Mouse (Mus musculus) cerebellum, adult 2 months (tissue): ENCODE data around the gene Tcap. TPM values are rescaled to one million over a fixed set of nuclear protein-coding genes. Genes with fewer than 3 reads are reported as not detected.

Source experiments
- DNase-seq, 2 experiments: peaks; one replicate each; pipeline ENCODE4 v3.0.0; 2021
- H3K27ac ChIP-seq: fragments of 200-500 bp; 2 replicates; pipeline ENCODE4 v1.5.1; 2012; ENCODE audit warnings: low read length, control low read depth, inconsistent platforms; ENCODE audit not compliant: insufficient read depth
- H3K27me3 ChIP-seq: fragments of 200-500 bp; 2 replicates; pipeline ENCODE4 v1.6.1; 2012; ENCODE audit warnings: inconsistent platforms, mild to moderate bottlenecking, low read length, moderate library complexity; ENCODE audit not compliant: control insufficient read depth, insufficient read depth
- H3K4me1 ChIP-seq: fragments of 200-500 bp; 2 replicates; pipeline ENCODE4 v1.6.1; 2011; ENCODE audit warnings: low read length; ENCODE audit not compliant: control insufficient read depth, insufficient read depth
- H3K4me3 ChIP-seq: fragments of 200-500 bp; replicated peaks from 2 replicates; pipeline ENCODE3; 2011; ENCODE audit warnings: mild to moderate bottlenecking, low read depth, low read length, control low read depth; ENCODE audit not compliant: insufficient read depth
- CTCF ChIP-seq: fragments of 200-500 bp; IDR thresholded peaks from 2 replicates; pipeline ENCODE4 v1.5.1; 2011; ENCODE audit warnings: low read depth, mild to moderate bottlenecking, control low read depth, low read length, moderate library complexity, borderline replicate concordance; ENCODE audit not compliant: insufficient read depth
- POLR2A ChIP-seq: fragments of 200-500 bp; IDR thresholded peaks from 2 replicates; pipeline ENCODE4 v1.6.1; 2011; ENCODE audit warnings: low read length, control low read depth, borderline replicate concordance; ENCODE audit not compliant: insufficient read depth
- WGBS: fragments of 180-500 bp; shearing (Covaris S2); methylation state at CpG from one replicate; pipeline ENCODE4 v1.1.7; 2018; 5-methylcytosine and 5-hydroxymethylcytosine counted together
- polyA plus RNA-seq: library from polyadenylated mRNA; depleted of rRNA; stranded (reverse); fragments of >200 nt; gene quantifications from 2 replicates; pipeline ENCODE4 v1.2.3, GENCODE M21; 2012

The Tcap gene
- polyA plus RNA-seq, 1 experiment = 0.95 TPM

DNA sequence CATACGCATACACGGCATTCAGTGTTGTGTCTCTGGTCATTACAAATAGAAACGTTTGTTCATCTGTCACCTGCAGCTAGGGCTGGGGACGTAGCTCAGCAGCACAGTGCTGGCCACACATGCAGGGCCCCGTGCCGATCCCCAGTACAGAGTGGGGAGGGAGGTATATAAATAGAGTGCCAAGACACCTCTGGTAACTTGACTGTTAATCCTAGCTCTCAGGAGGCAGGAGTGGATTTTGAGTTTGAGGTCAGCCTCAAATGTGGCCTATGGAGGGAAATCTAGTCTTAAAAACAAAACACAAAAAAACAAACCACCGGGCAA lies 15.8 kb upstream of the Tcap start:
- H3K4me3 ChIP-seq = no peak overlapping the region
- TF ChIP-seq CTCF (no peak), POLR2A (no peak)
- H3K27ac ChIP-seq = no peak overlapping the region
- WGBS = 57% methylated on average over 7 of the region's 7 CpGs
- no peaks in the 10 kb centered on the region for H3K27me3 ChIP-seq
- no peak for DNase-seq
- peaks cover 37% of the 10 kb centered on the region for H3K4me1 ChIP-seq

- Histone ChIP-seq H3K27me3 (no peaks in the 10 kb centered on the region), H3K27ac (peak overlapping the region; percentile 11), H3K4me3 (no peak overlapping the region), H3K4me1 (peaks cover 38% of the 10 kb centered on the region)
- TF ChIP-seq CTCF = no peak
- no peak for TF ChIP-seq POLR2A
- 18% methylated on average over 6 of the region's 6 CpGs for WGBS
- DNase-seq = peak; percentile 55 to 74
Measured at GRCm38 (mm10) chr11:98369337-98369736, 14.3 kb upstream of the Tcap start.

- no peak for DNase-seq
- H3K27me3 ChIP-seq = no peaks in the 10 kb centered on the region
- no peak overlapping the region for H3K27ac ChIP-seq
- no peak for TF ChIP-seq POLR2A
- no peak for TF ChIP-seq CTCF
- peaks cover 41% of the 10 kb centered on the region for H3K4me1 ChIP-seq
- no peak overlapping the region for H3K4me3 ChIP-seq
- 76% methylated on average over 2 of the region's 2 CpGs for WGBS
Measured at GRCm38 (mm10) chr11:98370588-98370987, 13.0 kb upstream of the Tcap start.

GRCm38 (mm10) chr11:98371556-98372240 lies 11.9 kb upstream of the Tcap start:
- Histone ChIP-seq H3K27ac (no peak overlapping the region; the same call in 1 of the 2 replicates), H3K4me3 (no peak overlapping the region)
- 57% methylated on average over 10 of the region's 10 CpGs for WGBS

GRCm38 (mm10) chr11:98372406-98372805 lies 11.2 kb upstream of the Tcap start:
- no peak for TF ChIP-seq POLR2A
- peak; percentile 87 for TF ChIP-seq CTCF
- H3K27me3 ChIP-seq = no peaks in the 10 kb centered on the region
- H3K4me1 ChIP-seq = peaks cover 33% of the 10 kb centered on the region
- DNase-seq = peak; percentile 56 to 64
- 12% methylated on average over 2 of the region's 2 CpGs for WGBS
- no peak overlapping the region for H3K27ac ChIP-seq
- no peak overlapping the region for H3K4me3 ChIP-seq

More at GRCm38 (mm10) chr11:98371556-98372240, 11.9 kb upstream of the Tcap start:
- H3K4me1 ChIP-seq = peaks cover 36% of the 10 kb centered on the region
- no peaks in the 10 kb centered on the region for H3K27me3 ChIP-seq
- DNase-seq = no peak
- TF ChIP-seq CTCF (no peak), POLR2A (no peak)

DNA sequence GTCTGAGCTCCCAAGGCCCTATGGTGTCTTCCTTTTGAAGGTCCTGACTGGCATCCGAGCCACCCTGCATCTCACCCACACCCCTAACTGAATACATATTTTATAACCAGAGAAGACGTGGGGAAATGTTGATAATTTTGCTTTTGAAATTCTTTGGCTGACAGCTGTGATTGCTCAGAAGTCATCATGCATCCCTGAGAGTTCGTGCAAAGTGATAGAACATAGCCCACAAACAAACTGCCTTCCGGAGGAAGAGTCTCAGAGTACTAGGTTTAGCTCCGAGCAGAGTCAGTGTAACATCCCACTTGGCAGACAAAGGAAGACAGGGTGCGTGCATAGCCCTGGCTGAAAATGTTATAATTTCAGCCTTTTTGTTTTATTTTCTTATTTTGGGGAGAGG lies 10.4 kb upstream of the Tcap start:
- Histone ChIP-seq H3K4me3 (no peak overlapping the region), H3K27me3 (no peaks in the 10 kb centered on the region), H3K27ac (no peak overlapping the region), H3K4me1 (peaks cover 29% of the 10 kb centered on the region)
- WGBS = 91% methylated on average over 6 of the region's 6 CpGs
- no peak for DNase-seq
- TF ChIP-seq CTCF = no peak
- TF ChIP-seq POLR2A = no peak

DNA sequence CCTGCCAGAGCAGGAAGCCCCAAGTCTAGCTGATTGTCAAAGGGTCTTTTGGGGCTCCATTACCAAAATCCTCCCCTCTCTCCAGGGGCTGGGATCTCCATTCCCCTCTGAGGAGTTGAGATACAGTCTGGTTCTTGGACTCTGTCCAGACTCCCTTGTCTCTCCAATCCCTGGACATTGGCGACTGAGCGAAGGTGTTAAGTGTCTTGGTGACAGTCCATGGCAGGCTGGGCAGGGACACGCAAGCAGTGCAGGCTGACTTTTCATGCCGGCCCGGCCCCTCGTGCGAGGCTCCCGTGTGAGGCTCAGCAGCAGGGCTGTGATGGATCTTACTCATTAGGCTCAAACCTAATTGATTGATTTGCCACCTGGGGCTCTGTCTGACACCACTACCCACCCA lies 9.3 kb upstream of the Tcap start:
- H3K4me3 ChIP-seq = no peak overlapping the region
- H3K27ac ChIP-seq = no peak overlapping the region
- H3K4me1 ChIP-seq = peaks cover 23% of the 10 kb centered on the region
- no peaks in the 10 kb centered on the region for H3K27me3 ChIP-seq
- DNase-seq = no peak
- no peak for TF ChIP-seq POLR2A
- TF ChIP-seq CTCF = no peak
- WGBS = 30% methylated on average over 8 of the region's 8 CpGs

GRCm38 (mm10) chr11:98376756-98377155 lies 6.9 kb upstream of the Tcap start:
- DNase-seq = no peak
- H3K27me3 ChIP-seq = no peaks in the 10 kb centered on the region
- no peak overlapping the region for H3K27ac ChIP-seq
- WGBS = 63% methylated on average over 5 of the region's 5 CpGs
- TF ChIP-seq CTCF = no peak
- no peak for TF ChIP-seq POLR2A
- no peak overlapping the region for H3K4me3 ChIP-seq
- peaks cover 19% of the 10 kb centered on the region for H3K4me1 ChIP-seq

DNA sequence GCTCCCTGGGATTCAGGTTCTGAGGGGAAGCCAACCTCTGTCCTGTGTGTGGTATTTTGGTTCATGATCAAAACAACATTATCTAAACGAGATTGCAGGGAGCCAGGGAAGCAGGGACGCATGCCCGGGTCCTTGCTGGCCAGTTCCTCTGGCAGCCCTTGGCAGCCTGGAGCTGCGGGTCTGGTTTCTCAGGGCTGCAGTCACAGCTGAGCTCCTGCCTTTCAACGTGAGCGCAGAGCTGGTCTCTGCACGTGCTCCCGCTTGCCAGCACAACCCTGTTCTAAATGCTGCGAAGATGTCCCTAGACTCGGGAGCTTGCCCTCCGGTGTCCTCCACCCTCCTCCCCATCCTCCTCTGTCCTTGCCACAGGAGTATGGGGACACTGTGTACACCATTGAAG lies 5.8 kb upstream of the Tcap start:
- TF ChIP-seq POLR2A (no peak), CTCF (no peak)
- Histone ChIP-seq H3K4me3 (no peak overlapping the region), H3K4me1 (peaks cover 19% of the 10 kb centered on the region), H3K27me3 (no peaks in the 10 kb centered on the region), H3K27ac (no peak overlapping the region)
- WGBS = 36% methylated on average over 11 of the region's 11 CpGs
- DNase-seq = no peak
